Mouse (Mus musculus) kidney, postnatal 36 days (tissue): ENCODE measurements around the gene Gm35134.
"Not testable (repeated sequence)": the region's sequence is repeated elsewhere in the genome, so short reads cannot be mapped to it uniquely, and the experiment has no call there.

Experiments used
- DNase-seq, 2 experiments: peaks; one replicate each; pipeline ENCODE4 v3.0.0; 2021 to 2022; ENCODE audit warnings: mixed read lengths in 2 of 2

Gene Gm35134

DNA sequence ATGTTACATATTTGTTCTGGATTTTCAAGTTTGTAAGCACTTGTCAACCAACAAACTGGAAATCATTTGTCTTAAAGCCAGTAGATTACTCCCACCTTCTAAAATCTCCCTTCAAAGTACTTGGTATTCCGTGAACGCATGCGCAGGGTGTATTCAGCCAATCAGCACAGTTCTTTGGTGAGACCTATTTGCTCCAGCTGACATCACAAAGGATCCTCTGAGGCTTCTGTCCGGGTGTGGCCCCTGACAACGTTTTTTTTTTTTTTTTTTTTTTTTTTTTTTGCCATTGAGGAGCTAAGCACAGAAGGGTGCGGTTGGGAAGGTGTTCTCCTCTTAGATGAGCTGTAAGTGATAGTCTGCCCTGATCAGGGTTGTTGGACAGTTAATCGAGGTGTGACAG is at the start of gene Gm35134:
Gene Gm35134 (plus strand): TSS at position 301 of the 400 bp plus-strand sequence.
- not testable (repeated sequence) for DNase-seq
